Mouse (Mus musculus) adrenal gland, postnatal 0 days (tissue): ENCODE measurements around the gene Ccne1. TPM values are rescaled to one million over a fixed set of nuclear protein-coding genes. Genes with fewer than 3 reads are reported as not detected.

ENCODE experiments used
- polyA plus RNA-seq: library from polyadenylated mRNA; unstranded; fragments of >200 nt; fragmentation: Nextera tagmentation; extraction: Ambion mirVana; gene quantifications from 2 replicates; pipeline ENCODE4 v1.2.1, GENCODE M21; 2015

The Ccne1 gene
- polyA plus RNA-seq, result 15.4 and 16.5 TPM in 2 replicates

GRCm38 (mm10) chr7:38107371-38108259 lies at the start of gene Ccne1:
TSS of gene Ccne1 (minus strand) at chr7:38107534.

Other genes starting within 250 kb of the Ccne1 start
- 34.1 and 54.0 TPM in 2 replicates for gene Uri1, start 84.0 kb downstream of the Ccne1 start, polyA plus RNA-seq
- gene 1600014C10Rik, start 75.7 kb upstream of the Ccne1 start, polyA plus RNA-seq, result 15.6 and 22.6 TPM in 2 replicates
- gene Plekhf1, start 120.5 kb upstream of the Ccne1 start, polyA plus RNA-seq, result 2.9 and 4.0 TPM in 2 replicates
- gene Pop4, start 163.9 kb upstream of the Ccne1 start, polyA plus RNA-seq, result 52.7 and 66.2 TPM in 2 replicates